Mouse (Mus musculus) testis, postnatal 14 days (tissue): ENCODE measurements around the gene Pnpla7.
A peak's percentile ranks its signal among the peaks of the same experiment; 100 is the strongest.
"Not testable (repeated sequence)": the region's sequence is repeated elsewhere in the genome, so short reads cannot be mapped to it uniquely, and the experiment has no call there.

Experiments
- DNase-seq: peaks from one replicate; pipeline ENCODE4 v3.0.0; 2021; ENCODE audit warnings: low spot score

The Pnpla7 gene

DNA sequence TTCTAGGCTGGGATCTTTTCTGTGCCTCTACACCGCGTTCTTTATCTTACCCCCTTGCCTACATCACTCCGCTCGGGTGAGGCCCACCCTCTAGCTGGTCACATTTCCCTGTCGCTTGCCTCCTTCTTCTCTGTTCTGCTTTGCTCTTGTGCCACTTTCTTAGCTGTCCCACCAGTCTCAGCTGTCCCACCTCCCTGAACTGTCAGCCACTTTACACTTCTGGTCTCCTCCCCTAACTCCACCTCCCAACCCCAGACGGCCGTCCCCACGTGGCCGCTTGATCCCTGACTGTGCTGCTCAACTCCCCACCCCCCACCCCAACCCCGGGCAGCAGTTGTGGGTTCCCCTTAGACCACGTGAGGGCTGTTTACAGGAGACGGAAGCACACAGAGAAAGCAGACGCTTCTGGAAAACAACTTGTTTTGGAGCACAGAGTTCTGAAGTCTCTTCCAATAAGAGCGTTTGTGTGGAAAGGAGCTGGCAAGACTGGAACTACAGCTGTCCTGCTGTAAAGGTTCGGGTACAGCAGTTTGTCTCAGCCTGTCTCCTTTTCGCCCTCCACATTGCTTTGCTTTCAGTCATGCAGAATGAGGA, at the start of gene Pnpla7:
Gene Pnpla7 (plus strand): TSS at position 330 of the 594 bp plus-strand sequence.
- DNase-seq, result peak; percentile 79

DNA sequence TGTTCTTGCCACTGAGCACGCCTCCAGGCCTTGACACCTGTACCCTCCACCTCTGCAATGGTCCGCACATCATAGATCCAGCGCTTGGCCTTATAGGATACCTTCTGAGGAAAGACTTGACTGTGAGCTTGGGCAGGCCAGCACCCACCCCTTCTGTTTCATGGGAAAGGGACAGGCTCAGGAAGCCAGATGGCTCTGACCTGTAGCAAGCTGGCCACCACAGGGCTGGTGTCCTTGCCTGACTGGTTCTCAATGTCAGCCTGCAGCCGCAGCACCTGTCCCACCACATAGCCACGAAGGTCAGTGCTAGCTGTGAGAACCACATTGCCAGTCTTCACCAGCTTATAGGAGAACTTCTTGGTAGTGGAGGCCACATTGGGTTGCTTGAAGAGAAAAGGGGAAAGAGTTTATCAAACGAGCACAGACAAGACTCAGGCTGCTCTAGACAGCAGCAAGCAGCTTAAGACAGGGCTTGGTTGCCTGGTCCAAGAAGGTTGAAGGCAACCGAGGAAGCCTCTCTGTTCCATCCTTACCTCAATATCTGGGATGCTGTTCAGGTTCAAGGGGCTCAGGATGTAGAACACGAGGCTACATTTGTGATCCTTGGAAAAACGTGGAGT, 49.4 kb upstream of the Pnpla7 start:
- no peak for DNase-seq

DNA sequence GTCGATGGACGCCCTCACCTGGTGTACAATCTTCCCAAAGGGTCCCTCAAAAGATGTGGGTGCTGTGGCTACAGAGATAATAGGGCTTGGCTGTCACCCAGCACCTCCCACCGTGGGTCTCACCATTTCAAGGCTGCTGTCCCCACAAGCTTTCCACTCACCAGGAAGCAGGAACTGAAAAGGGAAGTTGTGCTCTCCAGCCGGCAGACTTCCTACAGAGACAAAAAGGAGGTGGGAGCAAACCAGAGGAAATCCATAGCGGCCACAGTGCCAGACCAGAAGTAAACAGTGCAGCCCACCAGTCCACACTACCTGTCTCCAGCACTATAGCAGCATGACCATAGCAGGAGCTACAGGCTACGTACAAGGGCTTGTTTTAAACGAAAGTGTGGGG, 48.9 kb upstream of the Pnpla7 start:
- no peak for DNase-seq

DNA sequence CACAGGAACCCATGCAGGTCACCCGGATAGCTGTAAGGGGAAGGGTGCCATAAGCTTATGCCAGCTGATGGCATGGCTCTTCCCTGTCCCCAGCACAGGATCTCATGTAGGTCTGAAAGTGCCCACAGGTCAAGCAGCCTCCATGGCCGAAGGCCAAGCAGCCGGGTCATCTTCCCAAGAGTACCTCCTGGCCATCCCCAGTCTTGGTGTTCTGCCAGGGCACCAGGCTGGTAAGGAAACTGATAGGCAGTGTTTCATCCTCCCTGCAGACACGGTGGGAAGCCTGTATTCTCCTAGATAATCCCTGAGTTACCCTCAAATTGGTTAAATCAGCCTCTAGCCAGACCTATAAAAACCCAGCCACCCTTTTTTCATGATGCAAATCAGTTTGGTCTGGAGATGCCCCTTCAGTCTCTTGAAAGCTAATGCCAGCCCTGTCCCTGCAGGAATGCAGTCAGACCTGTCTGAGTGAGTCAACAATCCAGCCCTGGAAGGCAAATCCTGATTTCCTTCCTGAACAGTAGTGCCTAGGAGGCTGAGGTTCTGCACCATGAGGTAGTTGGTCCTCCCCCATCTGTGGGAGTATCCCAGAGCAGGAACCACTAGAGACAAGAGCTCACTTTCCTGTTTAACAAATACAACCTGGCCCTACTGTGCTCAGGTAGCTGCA, 47.9 kb upstream of the Pnpla7 start:
- peak; percentile 51 for DNase-seq

DNA sequence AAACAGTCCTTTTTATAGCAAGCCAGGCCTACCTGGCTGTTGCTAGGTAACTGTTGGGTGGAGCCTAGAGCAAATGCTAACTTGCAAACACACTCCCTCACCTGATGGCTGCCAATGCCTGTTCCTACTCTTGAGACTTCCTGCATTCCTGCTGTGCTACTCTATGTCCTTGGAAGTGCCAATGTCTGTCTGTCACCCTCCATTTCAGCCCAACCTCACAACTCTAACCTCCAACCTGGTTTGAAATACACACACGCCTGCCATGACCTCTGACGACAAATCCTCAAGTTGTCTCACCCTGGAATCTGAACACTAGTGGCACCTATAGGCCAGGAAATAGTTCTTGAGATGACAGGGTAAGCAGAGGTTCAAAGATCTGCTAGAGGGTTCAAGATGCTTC, 46.7 kb upstream of the Pnpla7 start:
- DNase-seq, result no peak

DNA sequence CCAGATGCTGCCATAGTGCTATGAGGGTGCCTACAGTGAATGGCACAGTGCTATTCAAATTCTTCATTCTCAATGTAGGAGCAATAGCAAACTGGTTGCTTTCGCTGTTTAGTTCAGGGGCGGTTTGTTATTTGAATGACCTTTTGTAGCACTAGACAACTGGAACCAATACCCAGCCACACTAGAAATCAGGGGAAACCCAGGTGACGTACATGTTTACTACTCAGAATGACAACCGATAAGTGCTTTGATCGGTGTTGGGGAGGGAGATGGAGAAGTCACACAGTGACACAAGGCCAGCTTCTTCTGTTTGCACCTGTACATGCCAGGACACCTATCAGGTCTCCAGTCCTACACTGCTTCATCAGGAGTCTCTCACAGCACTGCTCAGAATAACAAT, 46.2 kb upstream of the Pnpla7 start:
- DNase-seq, result no peak

DNA sequence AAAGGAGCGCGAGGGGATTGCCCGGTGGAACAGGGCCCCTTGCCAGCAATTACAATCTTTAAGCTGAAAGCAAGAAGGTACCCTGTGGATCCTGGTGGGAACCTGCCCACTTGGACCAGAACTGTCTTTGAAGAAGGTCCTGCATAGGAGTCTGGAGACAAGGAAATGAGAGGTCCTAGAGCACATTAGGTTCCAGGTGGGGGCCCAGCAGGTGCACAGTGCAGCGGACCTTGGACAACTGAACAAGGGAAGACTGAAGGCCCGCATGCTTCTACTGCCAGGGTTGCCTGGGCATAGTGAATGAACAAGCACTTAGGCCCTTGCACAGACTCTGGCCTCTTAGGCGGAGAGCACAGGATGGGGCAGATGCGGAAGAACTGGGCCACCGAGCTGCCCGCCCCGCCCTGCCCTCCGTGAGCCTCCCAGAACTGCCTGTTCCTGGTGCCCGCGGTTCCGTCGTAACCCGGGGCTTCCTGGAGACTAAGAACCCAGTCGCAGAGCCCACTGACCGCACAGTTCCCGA, 41.3 kb upstream of the Pnpla7 start:
- no peak for DNase-seq

DNA sequence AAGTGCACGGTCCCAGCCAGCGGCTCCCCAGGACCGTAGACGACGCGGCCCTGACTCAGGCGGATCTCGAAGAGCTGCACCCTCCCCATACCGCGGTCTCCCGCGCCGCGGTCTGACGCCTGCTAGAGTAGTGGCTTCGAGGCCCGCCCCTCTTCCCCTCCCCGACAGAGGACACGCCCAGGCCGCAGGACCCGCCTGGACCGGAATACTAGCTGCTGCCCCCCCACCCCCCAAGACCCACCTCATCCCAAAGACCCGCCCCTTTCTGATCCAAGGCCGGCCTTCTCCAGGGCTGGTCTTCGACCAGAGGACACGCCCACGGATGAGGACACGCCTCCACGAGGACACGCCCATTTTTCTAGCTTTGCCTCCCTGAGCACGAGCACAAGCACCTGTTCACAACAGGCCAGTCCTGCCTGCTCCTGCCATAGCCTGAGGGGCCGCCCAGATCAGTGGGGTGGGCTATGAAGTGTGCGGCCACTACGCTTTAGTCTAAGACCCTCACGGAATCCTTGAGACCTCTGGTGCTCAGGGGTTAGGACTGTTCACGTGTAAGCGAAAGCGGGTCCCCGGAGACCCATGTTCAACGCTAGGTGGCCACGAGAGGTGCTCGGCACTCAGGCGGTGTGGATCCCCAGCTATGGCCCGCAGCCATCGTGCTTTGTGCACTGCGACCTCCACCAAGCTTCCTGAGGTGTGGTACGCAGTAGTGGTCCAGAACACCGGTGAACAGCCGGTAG, 40.6 kb upstream of the Pnpla7 start, which contains the start of gene Arrdc1:
Gene Arrdc1 (minus strand): TSS at position 196 of the 740 bp plus-strand sequence.
- peak; percentile 96 for DNase-seq

DNA sequence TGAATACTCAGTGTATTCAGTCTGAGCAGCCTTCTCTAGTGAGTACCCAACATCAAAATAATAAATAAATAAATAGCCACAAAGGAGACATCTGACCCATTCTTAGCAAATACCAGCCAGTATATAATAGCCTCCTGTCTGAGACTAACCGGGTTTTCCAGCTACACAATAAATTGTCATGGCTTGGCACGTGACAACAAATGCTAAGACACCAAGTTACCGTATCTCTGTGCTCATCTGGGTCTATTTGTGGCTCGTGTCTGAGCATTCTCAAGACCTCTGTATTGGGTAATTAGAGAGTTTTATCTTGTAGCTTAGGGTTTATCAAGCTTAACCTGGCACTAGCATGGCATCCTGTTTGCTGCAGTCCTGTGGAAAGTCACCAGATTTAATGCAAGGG, 33.7 kb upstream of the Pnpla7 start:
- DNase-seq, result no peak

DNA sequence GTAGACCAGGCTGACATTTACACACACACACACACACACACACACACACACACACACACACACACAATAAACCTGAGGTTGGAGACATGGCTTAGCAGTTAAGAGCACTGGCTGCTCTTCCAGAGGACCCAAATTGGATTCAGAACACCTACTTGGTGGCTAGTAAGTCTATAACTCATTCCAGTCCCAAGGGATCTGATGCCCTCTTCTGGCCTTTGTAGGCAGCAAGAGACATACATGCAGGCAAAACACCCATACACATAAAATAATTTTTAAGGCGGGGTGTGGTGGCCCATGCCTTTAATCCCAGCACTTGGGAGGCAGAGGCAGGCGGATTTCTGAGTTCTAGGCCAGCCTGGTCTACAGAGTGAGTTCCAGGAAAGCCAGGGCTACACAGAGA, 31.5 kb upstream of the Pnpla7 start:
- not testable (repeated sequence) for DNase-seq

DNA sequence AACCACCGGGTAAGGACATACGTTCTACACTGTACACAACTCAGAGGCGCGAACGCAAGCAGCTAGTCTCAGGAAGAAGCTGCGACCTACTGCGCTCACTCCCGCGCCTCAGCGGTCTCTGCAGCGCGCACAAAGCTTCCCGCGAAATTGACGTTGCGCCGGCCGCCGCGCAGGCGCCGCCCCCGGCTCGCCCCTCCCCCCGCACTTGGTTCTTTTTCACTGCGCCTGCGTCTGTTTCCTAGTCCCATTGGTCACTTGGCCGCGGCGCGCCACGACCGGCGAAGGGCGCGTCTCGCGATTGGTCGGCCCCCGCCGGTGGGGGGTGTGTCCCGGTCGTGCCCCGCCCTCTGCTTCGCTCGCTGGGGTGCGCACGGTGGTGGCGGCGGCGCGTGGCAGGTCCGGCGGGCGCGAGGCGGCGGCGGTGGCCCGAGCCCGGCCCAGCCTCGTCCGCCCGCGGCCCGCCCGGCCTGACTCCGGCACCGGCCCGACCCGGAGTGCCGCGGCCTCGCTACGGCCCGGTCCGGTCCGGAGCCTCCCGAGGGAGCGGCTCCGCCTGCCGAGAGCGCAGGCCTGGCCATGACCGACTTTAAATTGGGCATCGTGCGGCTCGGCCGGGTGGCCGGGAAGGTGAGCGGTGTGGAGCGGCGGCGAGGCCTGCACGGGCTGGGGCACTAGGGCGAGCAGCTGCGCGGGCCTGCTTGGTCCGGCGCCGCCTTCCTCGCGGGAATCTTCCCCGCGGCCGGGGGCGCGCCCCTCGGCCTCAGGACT, 26.2 kb upstream of the Pnpla7 start, which contains the start of gene Zmynd19:
Gene Zmynd19 (plus strand): TSS at position 372 of the 768 bp plus-strand sequence.
- DNase-seq, result peak; percentile 98

DNA sequence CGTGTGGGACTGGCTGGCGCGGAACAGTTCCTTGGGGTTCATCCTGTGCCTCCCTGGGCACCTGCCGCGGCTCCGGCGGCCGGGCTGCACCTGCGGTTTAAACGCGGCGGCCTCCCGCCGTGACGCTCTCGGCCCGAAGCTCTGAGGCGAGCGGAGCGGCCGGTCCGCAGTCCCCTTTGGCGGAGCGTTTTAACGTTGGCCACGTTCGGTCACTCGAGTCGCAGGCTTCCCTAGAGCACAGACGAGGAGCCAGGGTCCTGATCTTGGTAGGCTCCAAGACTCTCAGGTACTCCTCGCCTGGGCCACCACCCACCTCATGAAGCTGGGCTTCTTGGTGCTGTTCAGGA, 25.7 kb upstream of the Pnpla7 start:
- DNase-seq, result no peak

DNA sequence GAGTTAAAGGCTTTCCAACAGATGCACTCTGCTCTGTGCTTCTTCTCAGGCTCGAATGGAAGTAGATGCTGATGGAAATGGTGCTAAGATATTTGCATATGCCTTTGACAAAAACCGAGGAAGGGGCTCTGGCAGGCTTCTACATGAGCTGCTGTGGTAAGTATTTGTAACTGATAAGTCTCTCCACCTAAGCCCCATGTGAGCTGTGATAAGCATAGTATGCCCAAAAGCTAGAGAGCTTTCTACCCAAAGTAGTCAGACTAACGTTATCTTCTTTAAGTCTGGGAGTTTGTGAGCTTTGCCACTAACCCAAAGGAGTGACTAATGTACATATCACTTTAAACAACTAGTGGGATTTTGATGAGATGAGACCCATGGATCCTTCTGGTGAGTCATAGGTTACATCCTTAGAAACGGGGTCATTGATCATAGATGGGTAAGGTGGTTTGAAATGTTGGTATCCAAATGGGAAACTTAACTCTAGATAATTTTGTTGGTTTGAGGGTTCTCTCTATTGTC, 23.2 kb upstream of the Pnpla7 start:
- no peak for DNase-seq

DNA sequence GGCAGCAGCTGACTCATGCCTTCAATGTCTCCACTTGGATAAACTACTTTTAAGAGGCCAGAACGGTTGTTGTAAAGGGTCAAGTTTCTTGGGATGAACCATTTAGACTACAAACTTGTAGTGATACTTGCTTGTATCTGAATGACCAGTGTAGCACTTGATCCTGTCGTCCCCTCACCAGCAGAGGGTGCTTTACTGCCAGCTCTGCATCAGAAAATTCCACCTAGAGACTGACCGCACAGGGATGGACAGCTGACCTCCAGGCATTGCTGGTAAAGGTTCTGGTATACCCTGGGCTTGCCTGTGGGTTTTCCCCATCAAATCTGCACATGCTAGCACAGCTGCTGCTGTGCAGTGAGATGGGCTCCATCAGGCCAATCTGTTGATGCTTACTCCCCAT, 14.9 kb upstream of the Pnpla7 start:
- DNase-seq, result no peak

DNA sequence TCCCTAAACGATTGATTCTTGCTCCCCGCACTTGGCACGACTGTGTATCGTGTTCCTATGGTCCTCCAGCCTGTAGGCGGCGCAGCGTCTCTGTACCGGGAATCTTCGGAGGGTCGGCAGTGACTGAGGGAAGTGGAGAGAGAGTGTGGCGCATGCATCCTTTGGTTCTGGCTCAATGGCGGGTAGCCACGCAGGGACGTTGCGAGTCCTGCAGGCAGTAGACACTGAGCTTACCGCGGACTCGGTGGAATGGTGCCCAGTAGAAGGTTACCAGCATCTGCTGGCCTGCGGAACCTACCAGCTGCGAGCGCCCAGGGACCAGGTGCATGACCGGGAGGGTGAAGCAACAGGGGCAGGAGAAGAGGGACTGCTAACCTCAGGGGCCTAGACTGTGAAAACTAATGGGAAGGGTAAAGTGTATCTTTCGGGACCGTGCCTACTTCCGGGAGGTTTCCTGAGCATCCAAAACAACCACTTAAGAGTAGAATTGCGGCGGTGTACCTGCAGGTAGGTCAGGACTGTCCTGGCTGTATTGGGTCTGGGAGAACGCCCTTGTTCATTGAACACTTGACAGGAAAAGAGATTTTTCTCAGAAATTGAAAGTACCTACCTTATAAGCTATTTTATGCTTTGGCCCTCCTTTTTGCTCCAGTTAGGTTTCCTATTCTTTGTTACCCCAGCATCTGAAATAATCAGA, 13.4 kb upstream of the Pnpla7 start, which contains the start of gene Dph7:
Gene Dph7 (plus strand): TSS at position 97 of the 697 bp plus-strand sequence.
- DNase-seq, result peak; percentile 83

DNA sequence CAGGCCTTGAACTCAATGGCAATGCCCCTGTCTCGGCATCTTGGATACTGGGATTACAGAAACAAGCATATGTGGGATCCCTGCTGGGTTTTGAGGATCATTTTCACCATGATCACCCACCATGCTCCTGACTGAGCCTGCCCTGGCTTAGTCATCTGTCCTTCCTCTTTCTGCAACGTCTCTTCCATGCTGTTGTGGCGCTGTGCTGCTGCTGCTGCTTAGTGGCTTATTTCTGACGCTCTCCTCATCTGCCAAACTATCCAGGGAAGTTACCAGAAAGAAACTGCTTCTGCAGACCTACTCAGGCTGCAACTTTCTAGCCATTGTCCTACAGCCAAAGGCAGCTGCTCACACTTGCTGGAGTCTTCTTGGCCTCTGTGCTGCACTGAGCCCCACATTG, 5.4 kb upstream of the Pnpla7 start:
- DNase-seq, result no peak

DNA sequence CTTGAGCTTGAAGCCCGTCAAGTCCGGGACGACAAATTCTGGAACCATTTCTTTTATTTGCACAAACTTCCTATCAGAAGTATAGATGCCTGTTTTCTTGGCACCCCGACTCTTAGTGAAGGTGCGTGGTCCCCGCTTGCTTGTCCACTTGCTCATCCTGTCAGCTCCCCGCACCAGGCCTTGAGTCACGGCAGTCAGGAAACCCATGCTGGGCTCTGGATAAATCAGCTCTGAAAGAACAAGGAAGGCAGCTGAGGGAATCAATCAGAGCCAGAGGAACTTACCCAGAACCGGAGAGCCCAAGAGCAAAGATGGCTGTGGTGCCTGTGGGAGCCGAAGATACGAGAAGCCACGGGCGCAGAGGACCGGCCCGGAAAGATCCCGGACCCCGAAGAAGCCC, 1.4 kb upstream of the Pnpla7 start:
- not testable (repeated sequence) for DNase-seq

DNA sequence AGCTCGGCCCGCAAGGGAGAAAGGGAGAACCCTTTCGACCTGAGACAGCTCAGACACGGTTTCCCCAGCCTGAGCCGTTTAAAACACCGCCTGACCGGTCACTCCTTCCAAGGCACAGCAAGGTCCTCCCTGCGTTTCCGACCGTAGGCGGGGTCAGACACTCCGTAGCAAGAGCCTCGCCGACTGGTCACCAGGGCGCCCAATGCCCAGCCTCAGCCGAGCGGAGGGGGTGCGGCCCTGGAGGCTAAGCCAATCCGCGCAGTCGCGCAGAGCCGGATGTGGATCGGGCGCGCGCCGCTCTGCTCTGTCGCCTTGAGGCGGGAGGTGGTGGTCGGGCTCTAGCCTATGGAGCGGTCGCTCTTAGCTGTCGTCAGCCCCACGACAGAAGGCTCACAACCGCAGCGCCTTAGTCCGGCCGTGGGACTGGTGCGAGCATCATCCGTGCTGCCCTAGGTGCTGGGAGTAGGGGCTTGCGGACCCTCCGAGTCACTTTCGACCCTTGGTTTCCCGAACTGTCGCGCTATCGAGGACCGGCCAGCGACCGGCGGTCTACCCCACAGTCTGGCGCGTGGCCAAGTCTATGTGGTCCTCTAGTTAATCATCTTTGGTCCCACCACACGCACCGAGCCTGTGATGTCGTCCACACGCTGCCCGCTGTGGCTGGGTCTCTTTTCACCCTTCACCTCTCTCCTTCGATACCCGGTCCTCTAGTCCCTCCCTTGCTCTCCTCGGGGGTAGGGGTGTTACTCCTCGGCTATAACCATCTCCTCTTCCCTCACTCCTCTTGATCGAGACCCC, 728 bp upstream of the Pnpla7 start, which contains the start of gene Mrpl41:
Gene Mrpl41 (minus strand): TSS at position 193 of the 798 bp plus-strand sequence.
- DNase-seq, result peak; percentile 96

DNA sequence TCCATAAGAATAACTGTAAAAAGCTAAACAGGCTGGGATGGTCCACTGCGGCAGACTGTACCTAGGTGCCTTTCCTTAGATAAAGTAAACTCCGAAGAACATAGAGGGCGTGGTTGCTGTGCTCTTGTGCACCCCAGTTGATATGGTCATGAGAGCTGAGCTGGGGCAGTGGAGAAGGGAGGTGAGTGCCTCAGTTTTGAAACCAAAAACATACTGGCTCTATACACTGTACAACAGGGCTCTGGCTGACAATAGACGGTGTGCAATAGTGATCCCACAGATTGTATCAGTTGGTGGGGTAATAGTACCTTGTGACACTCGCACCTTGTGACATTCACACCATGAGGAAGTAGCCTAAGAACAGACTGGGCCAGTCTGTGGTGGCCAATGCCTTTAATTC, 1.1 kb downstream of the Pnpla7 start:
- no peak for DNase-seq

DNA sequence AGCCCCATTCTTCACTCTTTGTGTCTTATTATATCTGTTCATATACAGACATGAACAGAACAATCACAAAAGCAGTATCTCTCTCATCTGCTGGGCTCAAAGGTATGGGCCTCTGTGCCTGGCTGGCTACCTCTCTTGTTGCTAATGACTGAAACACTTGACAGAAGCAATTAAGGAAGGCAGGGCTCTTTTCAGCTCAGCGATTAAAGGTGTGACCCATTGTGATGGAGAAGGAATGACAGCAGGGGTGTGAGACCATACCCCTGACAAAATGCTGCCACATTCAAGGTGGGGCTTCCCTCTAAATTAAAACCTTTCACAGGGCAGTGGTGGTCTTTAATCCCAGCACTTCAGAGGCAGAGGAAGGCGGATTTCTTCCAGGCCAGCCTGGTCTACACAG, 11.9 kb downstream of the Pnpla7 start:
- DNase-seq, result no peak
